Mouse (Mus musculus) heart, postnatal 0 days (tissue): Measurements from ENCODE around the gene Pml.

Source experiments
- CTCF ChIP-seq: IDR thresholded peaks from 2 replicates; pipeline ENCODE4 v1.5.1; 2016; ENCODE audit warnings: antibody characterized with exemption, control low read depth, low read depth
- EP300 ChIP-seq: IDR thresholded peaks from 2 replicates; pipeline ENCODE4 v1.6.1; 2016; ENCODE audit warnings: antibody characterized with exemption, low read depth

DNA sequence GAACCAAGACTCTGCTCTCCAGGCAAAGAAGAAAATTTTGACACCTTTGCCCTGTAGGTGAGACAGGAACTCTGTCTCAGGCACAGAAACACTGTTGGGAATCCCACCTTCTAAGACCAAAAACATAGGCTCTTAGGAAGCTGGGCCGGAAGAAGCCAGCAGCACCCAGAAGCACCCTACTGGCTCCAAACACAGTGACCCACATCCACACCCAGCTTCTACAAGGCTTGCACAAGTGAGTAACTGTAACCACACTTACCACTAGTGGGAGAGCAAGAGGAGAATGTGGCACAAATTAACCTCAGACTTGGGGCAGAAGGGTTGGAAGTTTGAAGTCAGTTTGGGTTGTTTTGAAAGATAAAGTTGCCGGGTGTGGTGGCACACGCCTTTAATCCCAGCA lies 26.2 kb upstream of the Pml start:
- TF ChIP-seq CTCF (no peak), EP300 (no peak)
